ENCODE assay signal across 8 mouse cellular contexts in the genomic region with DNA sequence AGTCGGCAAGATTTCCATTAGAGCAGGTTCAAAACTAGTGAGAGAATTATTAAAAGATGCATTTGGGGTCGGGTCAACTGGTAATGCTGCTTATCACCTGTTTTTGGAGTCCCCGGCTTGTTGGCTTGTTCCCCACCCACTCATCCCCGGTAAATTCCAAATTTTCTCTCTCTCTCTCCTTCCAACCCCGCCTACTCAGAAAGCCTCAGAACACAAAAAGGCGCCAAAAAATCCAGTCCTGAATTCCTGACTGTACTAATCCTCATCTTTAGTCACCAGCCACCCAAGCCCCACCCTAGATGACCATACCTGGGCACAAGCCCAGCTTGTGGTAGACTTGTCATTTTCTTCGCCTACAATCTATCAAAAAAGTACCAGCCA. TPM values are rescaled to one million over a fixed set of nuclear protein-coding genes. Genes with fewer than 3 reads are reported as not detected.
DNase-seq lines count a peak whose midpoint lies in the region; ATAC-seq lines count a peak whose summit lies in the region.

No protein-coding gene starts in this region.

- 6% methylated on average over 7 of the region's 7 CpGs for WGBS in forebrain, embryonic 12.5 days
- WGBS in neural tube, embryonic 12.5 days, result 10% methylated on average over 7 of the region's 7 CpGs

- H3K27me3 ChIP-seq in megakaryocyte, embryonic 14.5 days (replicated peaks), result no peaks in the 10 kb centered on the region
- no peaks in the 10 kb centered on the region for H3K27me3 ChIP-seq in forebrain, embryonic 12.5 days
- H3K27me3 ChIP-seq in neural tube, embryonic 12.5 days (replicated peaks), result no peaks in the 10 kb centered on the region

- peaks cover 34% of the 10 kb centered on the region for H3K4me1 ChIP-seq in megakaryocyte, embryonic 14.5 days
- H3K4me1 ChIP-seq in forebrain, embryonic 12.5 days, result peaks cover 30% of the 10 kb centered on the region
- peaks cover 17% of the 10 kb centered on the region for H3K4me1 ChIP-seq in neural tube, embryonic 12.5 days

- ATAC-seq in megakaryocyte, adult 5-6 weeks (ENCODE audit: poor library complexity, severe bottlenecking), result no peak
- ATAC-seq in forebrain, embryonic 12.5 days (ENCODE audit: low FRiP score), result no peak
- ATAC-seq in neural tube, embryonic 12.5 days (ENCODE audit: low FRiP score, low read depth), result 0 out of 2 replicates have a peak, but pooled peaks have one; percentile 4

- peak; percentile 24 for DNase-seq in adrenal gland, postnatal 14 days
- no peak for DNase-seq in adrenal gland, adult 2 months
- peak; percentile 16 for DNase-seq in kidney, postnatal 14 days
- DNase-seq in spleen, adult 18-20 months, result no peak

- peak overlapping the region; percentile 100 for H3K9ac ChIP-seq in forebrain, embryonic 12.5 days
- H3K9ac ChIP-seq in neural tube, embryonic 12.5 days, result peak overlapping the region; percentile 80

- peaks cover 2% of the 10 kb centered on the region for H3K36me3 ChIP-seq in megakaryocyte, embryonic 14.5 days (replicated peaks; ENCODE audit: low read length)
- H3K36me3 ChIP-seq in forebrain, embryonic 12.5 days (replicated peaks), result no peaks in the 10 kb centered on the region
- H3K36me3 ChIP-seq in neural tube, embryonic 12.5 days, result no peaks in the 10 kb centered on the region

- H3K27ac ChIP-seq in forebrain, embryonic 12.5 days, result peak overlapping the region; percentile 99
- peak overlapping the region; percentile 96 for H3K27ac ChIP-seq in neural tube, embryonic 12.5 days

- H3K4me3 ChIP-seq in megakaryocyte, embryonic 14.5 days (replicated peaks), result peak overlapping the region; percentile 100
- peak overlapping the region; percentile 100 for H3K4me3 ChIP-seq in forebrain, embryonic 12.5 days (replicated peaks)
- peak overlapping the region; percentile 99 for H3K4me3 ChIP-seq in neural tube, embryonic 12.5 days

- H3K9me3 ChIP-seq in megakaryocyte, embryonic 14.5 days, result no peaks in the 10 kb centered on the region
- no peaks in the 10 kb centered on the region for H3K9me3 ChIP-seq in forebrain, embryonic 12.5 days
- H3K9me3 ChIP-seq in neural tube, embryonic 12.5 days, result no peaks in the 10 kb centered on the region

- H3K4me2 ChIP-seq in forebrain, embryonic 12.5 days, result peak overlapping the region; percentile 54
- peak overlapping the region; percentile 86 for H3K4me2 ChIP-seq in neural tube, embryonic 12.5 days (replicated peaks)

RNA-seq across cellular contexts. Expression of a gene that starts 0.9 kb away (rescaled TPM):
- total RNA-seq in adrenal gland, postnatal 14 days (2021), result 69.2 and 78.4 TPM in 2 replicates
- total RNA-seq in adrenal gland, adult 2 months (2021), result 10 to 100 TPM; 65.0 to 66.3 TPM
- 114 and 124 TPM in 2 replicates for polyA plus RNA-seq in adrenal gland, adult 2 months (2012; rRNA removed)
- polyA plus RNA-seq in megakaryocyte, embryonic 14.5 days (2012; ENCODE audit: insufficient read depth, low replicate concordance), result 67.0 and 99.6 TPM in 2 replicates
- 83.6 and 94.7 TPM in 2 replicates for total RNA-seq in megakaryocyte, adult 5-6 weeks (2015)
- 69.9 and 89.8 TPM in 2 replicates for total RNA-seq in megakaryocyte, adult 5-6 weeks (2017)
- 229 and 231 TPM in 2 replicates for polyA plus RNA-seq in forebrain, embryonic 12.5 days (2016; fragmentation: Nextera tagmentation; extraction: Ambion mirVana)
- 211 and 212 TPM in 2 replicates for polyA plus RNA-seq in neural tube, embryonic 12.5 days (2016; fragmentation: Nextera tagmentation; extraction: Ambion mirVana)

RNA-seq across cellular contexts. Expression of a gene that starts 46.4 kb away (rescaled TPM):
- total RNA-seq in adrenal gland, postnatal 14 days (2021), result 11.6 and 12.9 TPM in 2 replicates
- 10 to 100 TPM; 10.3 to 15.1 TPM for total RNA-seq in adrenal gland, adult 2 months (2021)
- polyA plus RNA-seq in adrenal gland, adult 2 months (2012; rRNA removed), result 26.5 and 28.8 TPM in 2 replicates
- polyA plus RNA-seq in megakaryocyte, embryonic 14.5 days (2012; ENCODE audit: insufficient read depth, low replicate concordance), result 51.4 and 264 TPM in 2 replicates
- total RNA-seq in megakaryocyte, adult 5-6 weeks (2015), result 11.3 and 20.2 TPM in 2 replicates
- total RNA-seq in megakaryocyte, adult 5-6 weeks (2017), result 2.6 and 10.9 TPM in 2 replicates
- 18.5 and 21.9 TPM in 2 replicates for polyA plus RNA-seq in forebrain, embryonic 12.5 days (2016; fragmentation: Nextera tagmentation; extraction: Ambion mirVana)
- polyA plus RNA-seq in neural tube, embryonic 12.5 days (2016; fragmentation: Nextera tagmentation; extraction: Ambion mirVana), result 16.0 and 16.8 TPM in 2 replicates

Comparison
In these comparisons a context has a peak if more than half of its experiments do, and no peak if none do; other contexts are left out.
1. DNase-seq: peak in adrenal gland, postnatal 14 days (single experiment) and kidney, postnatal 14 days (single experiment); none in adrenal gland, adult 2 months (single experiment) and spleen, adult 18-20 months (0 of 2).
2. Peak in every context shown above with its lines, with median percentiles within 50 percentile points of each other: H3K4me3 ChIP-seq.